Mouse (Mus musculus) embryo, embryonic 10 days (tissue): ENCODE results near the gene Zfp422.

Experiments
- DNase-seq: peaks from one replicate; pipeline ENCODE4 v3.0.0-alpha.2; 2015; ENCODE audit warnings: low spot score

Gene Zfp422

GRCm38 (mm10) chr6:116628539-116629171 is at the start of gene Zfp422:
TSS of gene Zfp422 (minus strand) at chr6:116628999.
- DNase-seq, result peak; percentile 83

GRCm38 (mm10) chr6:116677321-116677720 is 48.5 kb upstream of the Zfp422 start:
- DNase-seq, result peak; percentile 25

- no peak for DNase-seq
Observed at GRCm38 (mm10) chr6:116676355-116676913, 47.6 kb upstream of the Zfp422 start.

- no peak for DNase-seq
Observed at GRCm38 (mm10) chr6:116674283-116674886, 45.6 kb upstream of the Zfp422 start.

- peak; percentile 88 for DNase-seq
Observed at GRCm38 (mm10) chr6:116673471-116674282, 44.9 kb upstream of the Zfp422 start, which contains the start of gene Rassf4. TSS of gene Rassf4 (minus strand) at chr6:116673952.

- DNase-seq, result no peak
Observed at GRCm38 (mm10) chr6:116672349-116672748, 43.5 kb upstream of the Zfp422 start.

DNA sequence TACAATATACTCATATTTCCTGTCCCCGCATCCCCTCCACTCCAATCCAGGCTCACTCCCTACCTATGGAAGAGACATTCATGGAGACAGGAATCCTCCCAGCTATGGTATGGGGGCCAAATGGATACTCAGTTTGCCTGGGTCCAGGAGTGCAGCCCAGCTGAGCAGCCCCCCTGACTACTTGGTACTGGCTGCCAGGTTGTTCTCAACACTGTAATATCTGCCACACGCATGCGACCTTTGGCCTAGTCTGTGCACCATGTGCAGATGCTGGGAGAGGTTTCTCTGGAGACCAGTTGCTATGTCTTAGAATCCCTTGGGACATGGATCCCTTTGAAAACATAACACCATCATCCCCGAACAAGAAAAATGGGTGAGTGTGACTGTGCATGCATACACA is 43.0 kb upstream of the Zfp422 start:
- no peak for DNase-seq

GRCm38 (mm10) chr6:116671031-116671430 is 42.2 kb upstream of the Zfp422 start:
- peak; percentile 61 for DNase-seq

DNA sequence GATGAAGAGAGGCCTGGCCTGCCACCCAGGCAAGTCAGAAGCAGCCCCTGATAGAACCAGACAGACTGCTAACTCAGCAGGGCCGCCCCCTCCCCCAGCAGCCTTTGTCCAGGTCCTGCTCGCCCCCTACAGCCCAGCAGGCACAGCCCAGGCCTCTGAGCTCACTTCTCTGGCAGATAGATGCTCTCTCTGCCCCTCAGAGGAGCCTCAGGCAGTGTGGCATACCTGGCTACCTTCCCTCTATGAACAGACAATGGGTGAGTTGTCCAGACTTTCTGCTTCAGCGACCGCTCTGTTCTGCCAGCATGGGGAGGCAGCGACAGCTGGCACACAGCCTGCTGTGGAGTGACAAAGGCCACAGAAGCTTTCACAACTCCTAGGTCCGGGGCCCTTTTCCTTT is 41.3 kb upstream of the Zfp422 start:
- DNase-seq, result peak; percentile 25

DNA sequence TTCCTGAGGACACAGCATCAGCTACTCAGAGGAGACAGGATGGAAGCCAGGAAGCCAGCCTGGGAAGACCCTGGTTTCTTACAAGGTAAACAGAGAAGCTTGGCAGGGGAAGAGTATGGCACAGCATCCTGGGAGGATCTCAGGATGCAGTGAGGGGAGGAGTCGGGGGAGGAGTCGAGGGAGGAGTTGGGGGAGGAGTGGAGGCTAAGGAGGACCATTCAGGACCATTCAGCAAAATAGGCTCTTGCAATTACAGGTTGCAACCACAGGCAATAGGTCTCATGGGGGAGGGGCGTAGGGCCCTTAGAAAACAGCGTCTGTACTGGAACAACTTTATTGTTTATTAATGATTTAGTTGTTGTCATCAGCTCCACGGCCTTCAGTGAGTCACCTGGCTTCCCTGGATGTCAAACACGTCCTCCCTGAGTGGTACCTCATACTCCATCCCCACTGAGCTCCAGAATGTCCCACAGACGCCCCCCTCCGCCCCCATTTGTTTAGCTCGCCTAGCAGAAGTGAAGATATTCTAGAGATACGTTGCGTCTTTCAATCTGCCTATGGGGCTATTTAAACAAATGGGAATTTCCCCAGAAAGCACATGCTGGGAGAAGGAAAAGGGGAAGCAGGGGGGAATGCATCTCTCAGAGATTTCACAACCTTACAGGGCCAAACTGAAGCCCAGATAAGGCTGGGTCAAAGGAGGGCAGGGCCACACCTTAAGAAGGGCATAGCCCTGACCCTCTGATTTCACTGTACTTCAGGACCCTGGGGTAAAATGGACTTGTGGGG is 40.1 kb upstream of the Zfp422 start:
- peak; percentile 30 for DNase-seq

GRCm38 (mm10) chr6:116667382-116667781 is 38.6 kb upstream of the Zfp422 start:
- no peak for DNase-seq

GRCm38 (mm10) chr6:116666892-116667291 is 38.1 kb upstream of the Zfp422 start:
- no peak for DNase-seq

DNA sequence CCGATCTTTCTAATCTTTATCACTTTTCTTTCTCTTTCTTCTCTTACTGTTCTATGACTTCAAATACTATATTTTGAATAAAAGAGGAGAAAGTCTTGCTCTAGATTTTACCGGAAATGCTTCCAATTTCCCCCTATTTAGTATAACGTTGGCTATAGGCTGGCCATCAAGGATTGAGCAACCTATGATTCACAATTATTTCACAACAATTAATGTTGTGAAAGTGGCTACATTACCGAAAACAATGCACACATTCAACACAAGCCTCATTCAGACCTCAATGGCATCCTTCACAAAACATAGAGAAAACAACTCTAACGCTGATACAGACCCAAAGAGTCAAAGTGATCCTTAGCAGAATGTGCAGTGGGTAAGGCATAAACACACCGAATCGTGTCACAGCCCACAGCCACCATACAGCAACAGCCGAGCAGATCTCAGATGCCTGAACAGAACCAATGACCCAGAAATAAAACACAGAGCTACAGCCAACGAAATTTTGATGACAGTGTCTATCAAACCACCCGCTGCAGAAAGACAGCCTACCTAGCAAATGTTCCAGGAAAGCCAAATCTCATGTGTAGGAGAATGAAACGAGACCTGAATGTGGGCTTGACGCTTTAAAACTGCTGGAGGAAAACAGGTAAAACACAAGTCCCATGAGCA is 37.4 kb upstream of the Zfp422 start:
- no peak for DNase-seq

- no peak for DNase-seq
Observed at GRCm38 (mm10) chr6:116664830-116665229, 36.0 kb upstream of the Zfp422 start.

DNA sequence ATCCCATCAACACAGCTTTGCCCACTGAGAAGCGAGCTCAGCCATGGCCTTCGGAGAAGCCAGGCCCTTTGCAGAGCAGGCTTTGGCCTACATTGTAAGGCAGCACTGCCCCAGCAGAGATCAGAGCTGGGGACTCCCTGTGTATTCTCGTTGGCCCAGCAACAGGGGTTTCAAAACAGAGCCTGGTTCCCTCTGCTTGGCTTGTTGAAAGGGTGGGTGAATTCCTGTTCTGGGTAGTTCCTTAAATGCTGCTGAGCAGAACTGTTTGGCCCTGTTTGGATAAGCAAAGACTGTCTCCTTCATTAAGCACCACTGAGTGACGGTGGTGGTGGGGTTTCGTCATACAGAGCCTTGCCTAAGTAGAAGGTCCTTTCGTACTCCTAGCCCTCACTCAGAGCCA is 35.2 kb upstream of the Zfp422 start:
- no peak for DNase-seq

- DNase-seq, result no peak
Observed at GRCm38 (mm10) chr6:116663364-116663763, 34.6 kb upstream of the Zfp422 start.

GRCm38 (mm10) chr6:116653684-116654454 is 25.1 kb upstream of the Zfp422 start:
- DNase-seq, result peak; percentile 86

- DNase-seq, result no peak
Observed at GRCm38 (mm10) chr6:116653191-116653590, 24.4 kb upstream of the Zfp422 start.

DNA sequence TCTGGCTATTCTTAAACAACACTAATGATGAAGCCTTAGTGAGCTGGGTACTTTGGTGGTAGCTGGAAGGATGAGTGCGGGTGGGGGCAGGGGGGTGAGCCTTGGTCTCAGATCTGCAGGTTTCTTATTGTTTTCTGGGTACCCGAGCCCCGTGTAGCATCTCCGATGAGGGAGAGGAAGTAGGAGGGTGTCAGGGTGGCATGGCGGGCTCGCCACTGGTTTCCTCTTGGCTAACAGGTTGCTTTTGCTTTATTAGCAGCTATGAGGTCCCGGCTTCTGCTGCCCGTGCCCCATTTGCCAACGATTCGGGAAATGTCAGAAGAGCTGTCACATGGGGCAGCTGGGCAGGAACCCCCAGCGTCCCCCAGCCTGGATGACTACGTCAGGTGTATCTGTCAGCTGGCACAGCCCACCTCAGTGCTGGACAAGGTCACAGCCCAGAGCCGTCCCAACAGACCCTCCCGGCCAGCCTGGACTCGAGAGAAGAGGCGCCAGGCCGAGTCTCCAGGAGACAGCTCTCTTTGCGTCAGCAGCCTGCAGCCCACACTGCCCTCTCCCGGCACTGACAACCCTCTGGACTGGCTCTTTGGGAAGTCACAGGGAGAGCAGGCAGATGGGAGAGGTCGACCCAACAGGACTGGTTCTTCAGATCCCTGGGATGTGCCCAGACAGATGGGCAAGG is 22.8 kb upstream of the Zfp422 start:
- DNase-seq, result no peak

- DNase-seq, result peak; percentile 58
Observed at GRCm38 (mm10) chr6:116650406-116650805, 21.6 kb upstream of the Zfp422 start, which contains the start of gene Depp1. TSS of gene Depp1 (plus strand) at chr6:116650609.
